Mouse (Mus musculus) forebrain, embryonic 10.5 days (tissue): ENCODE data around the gene Uspl1. TPM values are rescaled to one million over a fixed set of nuclear protein-coding genes. Genes with fewer than 3 reads are reported as not detected.

ENCODE experiments used
- DNase-seq: peaks from one replicate; pipeline ENCODE4 v3.0.0-alpha.2; 2017; ENCODE audit warnings: low spot score; ENCODE audit errors: extremely low spot score
- H3K27ac ChIP-seq: fragments of 300-500 bp; sonication (generic); 2 replicates; pipeline ENCODE4 v1.5.1; 2016; ENCODE audit warnings: mild to moderate bottlenecking
- H3K27me3 ChIP-seq: fragments of 300-500 bp; sonication (generic); 2 replicates; pipeline ENCODE4 v1.6.1; 2016; ENCODE audit warnings: mild to moderate bottlenecking; ENCODE audit not compliant: poor library complexity, severe bottlenecking
- H3K36me3 ChIP-seq: fragments of 300-500 bp; sonication (generic); replicated peaks from 2 replicates; pipeline ENCODE4 v1.6.1; 2016; ENCODE audit warnings: mild to moderate bottlenecking, moderate library complexity
- H3K4me1 ChIP-seq: fragments of 300-500 bp; sonication (generic); 2 replicates; pipeline ENCODE4 v1.6.1; 2016
- H3K4me3 ChIP-seq: fragments of 300-500 bp; sonication (generic); 2 replicates; pipeline ENCODE4 v1.5.1; 2016; ENCODE audit warnings: mild to moderate bottlenecking, moderate library complexity
- H3K9me3 ChIP-seq: fragments of 300-500 bp; sonication (generic); 2 replicates; pipeline ENCODE4 v1.6.1; 2016; ENCODE audit warnings: mild to moderate bottlenecking, moderate library complexity
- WGBS: fragments of 180-500 bp; shearing (Covaris S2); methylation state at CpG from one replicate; pipeline ENCODE4 v1.1.7; 2016; 5-methylcytosine and 5-hydroxymethylcytosine counted together
- microRNA-seq: library from miRNA; unstranded; fragments of <30 nt; microRNA quantifications from one replicate; pipeline ENCODE4, GENCODE M21; 2017
- polyA plus RNA-seq: library from polyadenylated mRNA; unstranded; fragments of >200 nt; fragmentation: Nextera tagmentation; extraction: Ambion mirVana; gene quantifications from 2 replicates; pipeline ENCODE4 v1.2.1, GENCODE M21; 2016

Uspl1 gene
- polyA plus RNA-seq, 1 experiment from 2014 or later = 73.3 TPM

- H3K27ac ChIP-seq = no peak overlapping the region
- H3K4me3 ChIP-seq = no peak overlapping the region
- 79% methylated on average over 2 of the region's 2 CpGs for WGBS
- no peak for DNase-seq
- H3K4me1 ChIP-seq = peaks cover 11% of the 10 kb centered on the region
- no peaks in the 10 kb centered on the region for H3K9me3 ChIP-seq
- H3K36me3 ChIP-seq = no peaks in the 10 kb centered on the region
- H3K27me3 ChIP-seq = no peaks in the 10 kb centered on the region
Measured at GRCm38 (mm10) chr5:149253491-149253890, 69.3 kb downstream of the Uspl1 start.

GRCm38 (mm10) chr5:149255522-149255921 lies 71.4 kb downstream of the Uspl1 start:
- Histone ChIP-seq H3K27me3 (no peaks in the 10 kb centered on the region), H3K9me3 (no peaks in the 10 kb centered on the region), H3K27ac (no peak overlapping the region), H3K4me1 (peaks cover 21% of the 10 kb centered on the region), H3K4me3 (no peak overlapping the region), H3K36me3 (no peaks in the 10 kb centered on the region)
- DNase-seq = no peak
- 88% methylated on average over 2 of the region's 2 CpGs for WGBS

DNA sequence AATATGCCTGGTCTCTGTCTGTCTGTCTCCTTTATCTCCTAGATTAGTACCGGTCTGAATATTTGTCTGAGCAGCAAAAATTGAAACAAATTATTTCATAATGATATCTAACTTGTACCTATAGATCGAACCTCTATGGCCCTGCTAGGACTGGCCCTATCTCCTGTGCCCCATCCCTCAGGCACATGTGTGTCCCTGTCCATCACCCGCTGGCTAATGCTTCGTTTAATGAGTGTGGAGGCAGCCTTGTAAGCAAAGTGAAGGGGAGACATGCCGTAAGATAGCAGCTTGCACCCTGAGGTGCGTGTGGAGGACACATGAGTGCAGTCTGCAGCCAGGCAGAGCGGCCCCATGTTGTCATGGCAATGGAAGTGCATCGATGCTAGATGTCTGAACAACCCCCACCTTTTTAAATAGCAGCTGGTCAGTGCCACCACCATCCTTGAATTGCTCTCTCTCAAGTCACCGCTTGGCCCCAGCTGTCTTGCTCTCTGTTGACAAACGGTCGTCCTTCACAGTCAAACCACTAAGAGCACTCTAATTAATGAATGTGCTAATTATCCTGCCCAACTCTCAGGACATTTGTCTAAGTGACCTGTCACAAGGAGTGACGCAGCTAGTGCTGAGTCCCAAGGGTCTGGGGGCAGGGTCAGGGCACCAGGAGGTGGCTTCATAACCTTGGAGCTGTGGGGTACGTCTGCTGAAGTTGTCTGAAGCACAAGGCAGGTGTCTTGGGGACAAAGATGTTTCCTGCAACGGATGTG lies 73.5 kb downstream of the Uspl1 start:
- Histone ChIP-seq H3K9me3 (no peaks in the 10 kb centered on the region), H3K27me3 (no peaks in the 10 kb centered on the region), H3K36me3 (no peaks in the 10 kb centered on the region), H3K4me1 (peaks cover 21% of the 10 kb centered on the region), H3K4me3 (no peak overlapping the region), H3K27ac (no peak overlapping the region)
- no peak for DNase-seq
- 74% methylated on average over 14 of the region's 14 CpGs for WGBS

DNA sequence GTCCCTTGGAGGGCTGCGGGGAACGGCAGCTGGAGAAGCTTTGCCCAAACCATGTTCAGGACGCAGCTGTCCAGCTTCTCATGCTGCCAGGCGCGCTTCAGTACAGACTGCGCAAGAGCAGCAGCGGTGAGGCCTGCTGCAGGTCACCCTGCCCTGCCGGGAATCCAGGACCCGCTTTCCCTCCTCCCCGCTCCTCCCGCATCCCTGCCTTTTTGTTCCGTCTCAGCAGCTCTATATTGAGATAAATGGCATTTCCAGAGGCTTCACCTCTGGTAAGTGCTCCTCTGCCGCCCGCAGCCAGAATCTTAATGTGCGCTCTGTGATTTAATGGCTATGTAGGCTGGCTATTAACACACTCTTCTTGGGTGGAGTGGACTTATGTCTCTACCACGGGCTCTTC lies 74.9 kb downstream of the Uspl1 start:
- Histone ChIP-seq H3K9me3 (no peaks in the 10 kb centered on the region), H3K4me1 (peaks cover 21% of the 10 kb centered on the region), H3K36me3 (no peaks in the 10 kb centered on the region), H3K4me3 (no peak overlapping the region), H3K27ac (peak overlapping the region; percentile 53; the same call in 1 of the 2 replicates), H3K27me3 (no peaks in the 10 kb centered on the region)
- WGBS = 56% methylated on average over 16 of the region's 16 CpGs
- no peak for DNase-seq

DNA sequence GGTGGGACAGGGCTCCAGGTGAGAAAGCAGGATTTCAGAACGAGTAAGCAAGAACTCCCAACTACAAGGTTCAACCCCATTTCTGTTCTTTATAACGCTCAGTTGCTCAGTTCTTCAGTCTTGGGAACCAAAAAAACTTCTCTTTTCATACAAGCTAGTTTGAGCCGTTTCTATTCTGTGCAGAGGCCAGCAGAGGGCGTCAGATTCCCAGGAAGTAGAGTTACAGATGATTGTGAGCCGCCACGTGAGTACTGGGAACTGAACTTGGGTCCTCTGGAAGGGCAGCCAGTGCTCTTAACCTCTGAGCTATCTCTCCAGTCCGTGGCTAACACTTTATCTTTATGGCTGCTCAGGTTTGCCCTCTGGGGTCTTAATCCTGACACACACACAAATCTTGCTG lies 77.3 kb downstream of the Uspl1 start:
- no peak for DNase-seq
- 71% methylated on average over 7 of the region's 7 CpGs for WGBS
- Histone ChIP-seq H3K27me3 (no peaks in the 10 kb centered on the region), H3K9me3 (no peaks in the 10 kb centered on the region), H3K4me1 (peaks cover 28% of the 10 kb centered on the region), H3K27ac (no peak overlapping the region), H3K36me3 (no peaks in the 10 kb centered on the region), H3K4me3 (no peak overlapping the region)

GRCm38 (mm10) chr5:149261866-149262265 lies 77.7 kb downstream of the Uspl1 start:
- no peak overlapping the region for H3K27ac ChIP-seq
- no peaks in the 10 kb centered on the region for H3K9me3 ChIP-seq
- peaks cover 28% of the 10 kb centered on the region for H3K4me1 ChIP-seq
- 66% methylated on average over 6 of the region's 6 CpGs for WGBS
- no peak overlapping the region for H3K4me3 ChIP-seq
- no peak for DNase-seq
- no peaks in the 10 kb centered on the region for H3K27me3 ChIP-seq
- H3K36me3 ChIP-seq = no peaks in the 10 kb centered on the region

DNA sequence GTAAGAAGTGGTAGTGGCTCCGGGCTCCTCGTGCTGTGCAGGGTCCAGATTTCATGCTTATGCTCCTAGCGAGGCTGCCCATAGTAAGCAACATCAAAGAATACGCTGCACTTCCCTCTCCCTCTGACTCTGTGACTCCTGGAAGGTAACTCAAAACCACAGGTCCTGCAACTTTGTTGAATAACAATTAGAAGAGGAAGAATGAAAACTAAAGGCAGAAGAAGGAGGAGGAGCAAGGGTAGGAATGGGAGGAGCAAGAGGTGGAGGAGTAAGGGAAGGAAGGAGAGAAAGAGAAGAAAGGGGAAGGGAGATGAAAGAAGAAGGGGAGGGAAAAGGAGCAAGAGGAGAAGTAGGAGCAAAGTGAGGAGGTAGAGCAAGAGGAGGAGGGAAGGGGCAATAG lies 80.3 kb downstream of the Uspl1 start, which contains the start of gene Alox5ap:
Gene Alox5ap (plus strand): TSS at position 363 of the 400 bp plus-strand sequence.
- Histone ChIP-seq H3K9me3 (no peaks in the 10 kb centered on the region), H3K36me3 (no peaks in the 10 kb centered on the region), H3K4me1 (peaks cover 10% of the 10 kb centered on the region), H3K4me3 (no peak within 1 kb of the TSS), H3K27ac (no peak within 1 kb of the TSS), H3K27me3 (no peaks in the 10 kb centered on the region)
- 63% methylated on average over 4 of the region's 4 CpGs for WGBS
- DNase-seq = no peak

- H3K4me3 ChIP-seq = no peak overlapping the region
- H3K4me1 ChIP-seq = peaks cover 14% of the 10 kb centered on the region; the same call in 1 of the 2 replicates
- no peaks in the 10 kb centered on the region for H3K9me3 ChIP-seq
- DNase-seq = no peak
- 66% methylated on average over 6 of the region's 6 CpGs for WGBS
- H3K36me3 ChIP-seq = no peaks in the 10 kb centered on the region
- H3K27ac ChIP-seq = no peak overlapping the region
- no peaks in the 10 kb centered on the region for H3K27me3 ChIP-seq
Measured at GRCm38 (mm10) chr5:149264878-149265279, 80.7 kb downstream of the Uspl1 start.

Small RNAs within 50 kb of the gene (microRNA-seq; reads per million reads assigned to microRNA genes)
- not detected for gene Gm24105

Other genes starting within 250 kb of the Uspl1 start
- gene Gm42791, start 189.2 kb upstream of the Uspl1 start, polyA plus RNA-seq = 1.2 and 2.5 TPM in 2 replicates
- 1,643 and 1,661 TPM in 2 replicates for gene Hmgb1, start 139 bp downstream of the Uspl1 start, polyA plus RNA-seq
- gene Alox5ap, start 80.4 kb downstream of the Uspl1 start, polyA plus RNA-seq = 2.6 and 3.9 TPM in 2 replicates
- gene Medag, start 227.4 kb downstream of the Uspl1 start, polyA plus RNA-seq = 0.47 and 0.60 TPM in 2 replicates